Mouse (Mus musculus) frontal cortex, postnatal 25 days (tissue): ENCODE data around the gene Macrod1.
A peak's percentile ranks its signal among the peaks of the same experiment; 100 is the strongest.

ENCODE experiments used
- DNase-seq, 2 experiments: peaks; one replicate each; pipeline ENCODE4 v3.0.0; 2022; ENCODE audit warnings: low spot score in 2 of 2

The Macrod1 gene

GRCm38 (mm10) chr19:7168423-7168822, 111.8 kb downstream of the Macrod1 start:
- DNase-seq: no peak

GRCm38 (mm10) chr19:7170916-7171315, 114.3 kb downstream of the Macrod1 start:
- DNase-seq: no peak

- DNase-seq: no peak
Measured at GRCm38 (mm10) chr19:7171447-7171846, 114.8 kb downstream of the Macrod1 start.

- DNase-seq: peak; percentile 28 to 60
Measured at GRCm38 (mm10) chr19:7172051-7172866, 115.6 kb downstream of the Macrod1 start.

GRCm38 (mm10) chr19:7176041-7176696, 119.6 kb downstream of the Macrod1 start:
- DNase-seq: no peak

- DNase-seq: no peak
Measured at GRCm38 (mm10) chr19:7177804-7178511, 121.3 kb downstream of the Macrod1 start.

- no peak for DNase-seq
Measured at GRCm38 (mm10) chr19:7178841-7179452, 122.3 kb downstream of the Macrod1 start.

- no peak for DNase-seq
Measured at GRCm38 (mm10) chr19:7180756-7181405, 124.3 kb downstream of the Macrod1 start.

GRCm38 (mm10) chr19:7181496-7181895, 124.9 kb downstream of the Macrod1 start:
- no peak for DNase-seq

- peak; percentile 44 to 60 for DNase-seq
Measured at GRCm38 (mm10) chr19:7182273-7182949, 125.8 kb downstream of the Macrod1 start.

GRCm38 (mm10) chr19:7183419-7183818, 126.8 kb downstream of the Macrod1 start:
- DNase-seq: no peak

- DNase-seq: no peak
Measured at GRCm38 (mm10) chr19:7185059-7185458, 128.4 kb downstream of the Macrod1 start.

- DNase-seq: no peak
Measured at GRCm38 (mm10) chr19:7185715-7186291, 129.2 kb downstream of the Macrod1 start.

- DNase-seq: no peak
Measured at GRCm38 (mm10) chr19:7187157-7187556, 130.5 kb downstream of the Macrod1 start.

- no peak for DNase-seq
Measured at GRCm38 (mm10) chr19:7189026-7189425, 132.4 kb downstream of the Macrod1 start.

GRCm38 (mm10) chr19:7190986-7191385, 134.4 kb downstream of the Macrod1 start:
- DNase-seq: no peak

GRCm38 (mm10) chr19:7191639-7192038, 135.0 kb downstream of the Macrod1 start:
- no peak for DNase-seq

GRCm38 (mm10) chr19:7192561-7192967, 136.0 kb downstream of the Macrod1 start:
- DNase-seq: no peak

- peak in 1 of 2 experiments; percentile 49 for DNase-seq
Measured at GRCm38 (mm10) chr19:7195900-7196728, 139.5 kb downstream of the Macrod1 start.
